Mouse (Mus musculus): Measurements from ENCODE around the gene Cd274.

GRCm38 (mm10) chr19:29403251-29403650 lies 36.0 kb downstream of the Cd274 start:
- TF ChIP-seq MAFK (IDR thresholded peaks at IDR 0.05; ENCODE audit: insufficient read depth, low read depth, low read length), result no peak
- TF ChIP-seq ZC3H11A (IDR thresholded peaks at IDR 0.05; ENCODE audit: borderline replicate concordance, low read depth, low read length), result no peak
- TF ChIP-seq CHD2 (IDR thresholded peaks at IDR 0.05; ENCODE audit: low read depth, low read length), result no peak
- TF ChIP-seq HCFC1 (IDR thresholded peaks at IDR 0.05; ENCODE audit: borderline replicate concordance, insufficient read depth, low read length), result no peak
